Mouse (Mus musculus): ENCODE results near the gene Snx19. TPM values are rescaled to one million over a fixed set of nuclear protein-coding genes. Genes with fewer than 3 reads are reported as not detected.

The Snx19 gene
- 10 to 100 TPM; 20.5 to 27.4 TPM for total RNA-seq (2023)

GRCm38 (mm10) chr9:30426882-30427632 is at the start of gene Snx19:
Gene Snx19 (plus strand): TSS chr9:30427108.

